Mouse (Mus musculus): ENCODE data around the gene Mfng.

Gene Mfng

GRCm38 (mm10) chr15:78773290-78773729 lies at the start of gene Mfng:
Gene Mfng (minus strand): TSS chr15:78773475.
- DNase-seq, result peak; percentile 72 to 90

GRCm38 (mm10) chr15:78816074-78816391 lies 42.8 kb upstream of the Mfng start:
- no peak for DNase-seq

GRCm38 (mm10) chr15:78815314-78816073 lies 42.2 kb upstream of the Mfng start:
- DNase-seq, result no peak

GRCm38 (mm10) chr15:78813603-78814002 lies 40.3 kb upstream of the Mfng start:
- DNase-seq, result no peak

- DNase-seq, result no peak
Observed at GRCm38 (mm10) chr15:78810146-78810545, 36.9 kb upstream of the Mfng start.

- no peak for DNase-seq
Observed at GRCm38 (mm10) chr15:78809739-78810138, 36.5 kb upstream of the Mfng start.

- DNase-seq, result no peak
Observed at GRCm38 (mm10) chr15:78808980-78809379, 35.7 kb upstream of the Mfng start.

GRCm38 (mm10) chr15:78807141-78807540 lies 33.9 kb upstream of the Mfng start:
- peak; percentile 34 to 70 for DNase-seq

GRCm38 (mm10) chr15:78806614-78807013 lies 33.3 kb upstream of the Mfng start:
- no peak for DNase-seq

- DNase-seq, result no peak
Observed at GRCm38 (mm10) chr15:78805351-78805750, 32.1 kb upstream of the Mfng start.

- DNase-seq, result peak; percentile 69 to 88
Observed at GRCm38 (mm10) chr15:78804326-78804725, 31.1 kb upstream of the Mfng start.

GRCm38 (mm10) chr15:78803499-78803900 lies 30.2 kb upstream of the Mfng start:
- DNase-seq, result peak; percentile 83 to 91

GRCm38 (mm10) chr15:78802776-78803391 lies 29.6 kb upstream of the Mfng start, which contains the start of gene Card10:
Gene Card10 (minus strand): TSS chr15:78803042.
- peak; percentile 79 to 91 for DNase-seq

GRCm38 (mm10) chr15:78801971-78802741 lies 28.9 kb upstream of the Mfng start:
- DNase-seq, result peak; percentile 54 to 66

GRCm38 (mm10) chr15:78801571-78801970 lies 28.3 kb upstream of the Mfng start:
- no peak for DNase-seq

GRCm38 (mm10) chr15:78799029-78799428 lies 25.8 kb upstream of the Mfng start:
- DNase-seq, result peak in 1 of 2 experiments; percentile 57

- peak in 1 of 2 experiments; percentile 26 for DNase-seq
Observed at GRCm38 (mm10) chr15:78797060-78797329, 23.7 kb upstream of the Mfng start.

GRCm38 (mm10) chr15:78796196-78797059 lies 23.2 kb upstream of the Mfng start:
- peak; percentile 77 to 88 for DNase-seq

GRCm38 (mm10) chr15:78790990-78791389 lies 17.7 kb upstream of the Mfng start:
- no peak for DNase-seq

GRCm38 (mm10) chr15:78790451-78790850 lies 17.2 kb upstream of the Mfng start:
- DNase-seq, result peak; percentile 92 to 96

- DNase-seq, result peak; percentile 45 to 48
Observed at GRCm38 (mm10) chr15:78789721-78790323, 16.5 kb upstream of the Mfng start.

GRCm38 (mm10) chr15:78788042-78788441 lies 14.8 kb upstream of the Mfng start:
- DNase-seq, result peak; percentile 36 to 72

All from kidney, postnatal 25 days (tissue).